Mouse (Mus musculus): Measurements from ENCODE around the gene Adk. TPM values are rescaled to one million over a fixed set of nuclear protein-coding genes. Genes with fewer than 3 reads are reported as not detected.

Adk gene
- polyA plus RNA-seq, 1 experiment: 18.5 TPM

GRCm38 (mm10) chr14:21073981-21074380, 21.6 kb downstream of the Adk start:
- Histone ChIP-seq H3K4me3 (ENCODE audit: control insufficient read depth, insufficient read depth, low read length) (no peak overlapping the region), H3K36me3 (ENCODE audit: control insufficient read depth, insufficient read depth, low read length) (no peaks in the 10 kb centered on the region), H3K27ac (ENCODE audit: control insufficient read depth, insufficient read depth, low read length) (no peak overlapping the region), H3K4me1 (replicated peaks; ENCODE audit: control insufficient read depth, insufficient read depth, low read length) (peaks cover 5% of the 10 kb centered on the region; the same call in 1 of the 2 replicates), H3K27me3 (ENCODE audit: control insufficient read depth, insufficient read depth, low read length) (no peaks in the 10 kb centered on the region)
- WGBS: 91% methylated on average over 3 of the region's 3 CpGs
- TF ChIP-seq CTCF (IDR thresholded peaks at IDR 0.05; ENCODE audit: borderline replicate concordance, control insufficient read depth, extremely low read depth, insufficient read depth, low read length, poor library complexity): no peak
- TF ChIP-seq POLR2A (IDR thresholded peaks at IDR 0.05; ENCODE audit: control insufficient read depth, extremely low read depth, insufficient read depth, low read length, poor library complexity): no peak
- DNase-seq: no peak

- Histone ChIP-seq H3K4me3 (ENCODE audit: control insufficient read depth, insufficient read depth, low read length) (no peak overlapping the region), H3K4me1 (replicated peaks; ENCODE audit: control insufficient read depth, insufficient read depth, low read length) (peaks cover 5% of the 10 kb centered on the region; the same call in 1 of the 2 replicates), H3K36me3 (ENCODE audit: control insufficient read depth, insufficient read depth, low read length) (no peaks in the 10 kb centered on the region), H3K27ac (ENCODE audit: control insufficient read depth, insufficient read depth, low read length) (no peak overlapping the region), H3K27me3 (ENCODE audit: control insufficient read depth, insufficient read depth, low read length) (no peaks in the 10 kb centered on the region)
- DNase-seq: no peak
- TF ChIP-seq CTCF (IDR thresholded peaks at IDR 0.05; ENCODE audit: borderline replicate concordance, control insufficient read depth, extremely low read depth, insufficient read depth, low read length, poor library complexity) (no peak), POLR2A (IDR thresholded peaks at IDR 0.05; ENCODE audit: control insufficient read depth, extremely low read depth, insufficient read depth, low read length, poor library complexity) (no peak)
- 81% methylated on average over 11 of the region's 11 CpGs for WGBS
Observed at GRCm38 (mm10) chr14:21074398-21075320, 22.3 kb downstream of the Adk start.

- Histone ChIP-seq H3K4me1 (replicated peaks; ENCODE audit: control insufficient read depth, insufficient read depth, low read length) (peaks cover 5% of the 10 kb centered on the region; the same call in 1 of the 2 replicates), H3K36me3 (ENCODE audit: control insufficient read depth, insufficient read depth, low read length) (no peaks in the 10 kb centered on the region), H3K4me3 (ENCODE audit: control insufficient read depth, insufficient read depth, low read length) (peak overlapping the region; percentile 69), H3K27me3 (ENCODE audit: control insufficient read depth, insufficient read depth, low read length) (no peaks in the 10 kb centered on the region), H3K27ac (ENCODE audit: control insufficient read depth, insufficient read depth, low read length) (no peak overlapping the region)
- WGBS: under 1% methylated on average over 59 of the region's 59 CpGs
- TF ChIP-seq CTCF (IDR thresholded peaks at IDR 0.05; ENCODE audit: borderline replicate concordance, control insufficient read depth, extremely low read depth, insufficient read depth, low read length, poor library complexity) (peak; percentile 58; the same call in 1 of the 2 replicates), POLR2A (IDR thresholded peaks at IDR 0.05; ENCODE audit: control insufficient read depth, extremely low read depth, insufficient read depth, low read length, poor library complexity) (peak; percentile 64)
- DNase-seq: peak; percentile 88
Observed at GRCm38 (mm10) chr14:21075751-21076500, 23.6 kb downstream of the Adk start.

DNA sequence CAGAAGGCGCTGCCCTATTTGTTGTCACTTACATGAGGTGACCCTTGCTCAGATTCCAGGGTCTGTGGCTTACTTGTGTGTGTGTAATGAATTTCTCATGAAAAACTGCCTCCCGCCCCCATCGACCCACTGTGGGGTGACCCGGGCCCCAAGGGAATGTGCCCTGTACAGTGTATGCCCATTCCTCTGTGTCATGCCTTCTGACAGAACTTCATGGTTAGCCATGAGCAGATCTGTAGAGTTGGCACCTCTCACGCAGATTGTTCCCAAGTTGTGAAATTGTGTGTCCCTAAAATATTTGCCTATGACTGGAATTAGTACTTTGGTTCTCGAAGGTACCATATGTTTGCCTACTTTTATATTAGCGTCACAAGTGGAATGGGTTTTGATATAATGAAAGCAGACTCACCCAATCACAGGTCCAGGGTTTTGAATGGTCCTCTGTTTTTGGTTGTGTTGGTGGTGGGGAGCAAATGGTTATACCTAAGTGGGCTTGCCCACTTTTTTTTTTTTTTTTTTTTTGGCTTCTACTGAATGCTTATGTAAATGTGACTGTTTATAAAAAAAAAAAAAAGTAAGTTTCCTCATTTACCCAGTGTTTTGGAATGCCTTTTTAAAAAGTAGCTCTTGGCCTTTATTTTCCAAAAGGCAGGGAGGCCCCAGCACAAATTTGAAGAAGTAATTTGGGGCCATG, 24.3 kb downstream of the Adk start:
- peak; percentile 7 for DNase-seq
- H3K27ac ChIP-seq (ENCODE audit: control insufficient read depth, insufficient read depth, low read length): no peak overlapping the region

GRCm38 (mm10) chr14:21077939-21078338, 25.6 kb downstream of the Adk start:
- Histone ChIP-seq H3K4me1 (replicated peaks; ENCODE audit: control insufficient read depth, insufficient read depth, low read length) (peaks cover 5% of the 10 kb centered on the region; the same call in 1 of the 2 replicates), H3K27me3 (ENCODE audit: control insufficient read depth, insufficient read depth, low read length) (no peaks in the 10 kb centered on the region), H3K4me3 (ENCODE audit: control insufficient read depth, insufficient read depth, low read length) (no peak overlapping the region), H3K36me3 (ENCODE audit: control insufficient read depth, insufficient read depth, low read length) (no peaks in the 10 kb centered on the region), H3K27ac (ENCODE audit: control insufficient read depth, insufficient read depth, low read length) (no peak overlapping the region)
- TF ChIP-seq POLR2A (IDR thresholded peaks at IDR 0.05; ENCODE audit: control insufficient read depth, extremely low read depth, insufficient read depth, low read length, poor library complexity) (no peak), CTCF (IDR thresholded peaks at IDR 0.05; ENCODE audit: borderline replicate concordance, control insufficient read depth, extremely low read depth, insufficient read depth, low read length, poor library complexity) (no peak)
- WGBS: 91% methylated on average over 4 of the region's 4 CpGs
- DNase-seq: no peak

More for the DNA sequence above, 24.3 kb downstream of the Adk start:
- 49% methylated on average over 7 of the region's 7 CpGs for WGBS
- no peaks in the 10 kb centered on the region for H3K36me3 ChIP-seq (ENCODE audit: control insufficient read depth, insufficient read depth, low read length)
- no peaks in the 10 kb centered on the region for H3K27me3 ChIP-seq (ENCODE audit: control insufficient read depth, insufficient read depth, low read length)
- no peak for TF ChIP-seq CTCF (IDR thresholded peaks at IDR 0.05; ENCODE audit: borderline replicate concordance, control insufficient read depth, extremely low read depth, insufficient read depth, low read length, poor library complexity)
- no peak for TF ChIP-seq POLR2A (IDR thresholded peaks at IDR 0.05; ENCODE audit: control insufficient read depth, extremely low read depth, insufficient read depth, low read length, poor library complexity)
- peaks cover 5% of the 10 kb centered on the region; the same call in 1 of the 2 replicates for H3K4me1 ChIP-seq (replicated peaks; ENCODE audit: control insufficient read depth, insufficient read depth, low read length)
- peak overlapping the region; percentile 69 for H3K4me3 ChIP-seq (ENCODE audit: control insufficient read depth, insufficient read depth, low read length)

GRCm38 (mm10) chr14:21078511-21078910, 26.1 kb downstream of the Adk start:
- DNase-seq: no peak
- no peaks in the 10 kb centered on the region for H3K27me3 ChIP-seq (ENCODE audit: control insufficient read depth, insufficient read depth, low read length)
- no peak overlapping the region for H3K4me3 ChIP-seq (ENCODE audit: control insufficient read depth, insufficient read depth, low read length)
- H3K36me3 ChIP-seq (ENCODE audit: control insufficient read depth, insufficient read depth, low read length): no peaks in the 10 kb centered on the region
- peaks cover 5% of the 10 kb centered on the region; the same call in 1 of the 2 replicates for H3K4me1 ChIP-seq (replicated peaks; ENCODE audit: control insufficient read depth, insufficient read depth, low read length)
- TF ChIP-seq POLR2A (IDR thresholded peaks at IDR 0.05; ENCODE audit: control insufficient read depth, extremely low read depth, insufficient read depth, low read length, poor library complexity) (no peak), CTCF (IDR thresholded peaks at IDR 0.05; ENCODE audit: borderline replicate concordance, control insufficient read depth, extremely low read depth, insufficient read depth, low read length, poor library complexity) (no peak)
- H3K27ac ChIP-seq (ENCODE audit: control insufficient read depth, insufficient read depth, low read length): no peak overlapping the region

Data from thymus, adult 2 months (tissue).